Mouse (Mus musculus): ENCODE measurements around the gene Riox1. TPM values are rescaled to one million over a fixed set of nuclear protein-coding genes. Genes with fewer than 3 reads are reported as not detected.
A peak's percentile ranks its signal among the peaks of the same experiment; 100 is the strongest.
"Not testable (repeated sequence)": the region's sequence is repeated elsewhere in the genome, so short reads cannot be mapped to it uniquely, and the experiment has no call there.

Gene Riox1
- total RNA-seq, 2 experiments from 2014 or later: 18.0 to 20.1 TPM

- DNase-seq (ENCODE audit: low spot score in 2 of 2): no peak
Observed at GRCm38 (mm10) chr12:83949043-83949442, 1.4 kb upstream of the Riox1 start.

- no peak for DNase-seq (ENCODE audit: low spot score in 2 of 2)
Observed at GRCm38 (mm10) chr12:83949776-83950492, 474 bp upstream of the Riox1 start.

- peak; percentile 63 to 66 for DNase-seq (ENCODE audit: low spot score in 2 of 2)
Observed at GRCm38 (mm10) chr12:83950840-83951701, 663 bp downstream of the Riox1 start.

- DNase-seq (ENCODE audit: low spot score in 2 of 2): no peak
Observed at GRCm38 (mm10) chr12:83951711-83952575, 1.5 kb downstream of the Riox1 start.

- DNase-seq (ENCODE audit: low spot score in 2 of 2): no peak
Observed at GRCm38 (mm10) chr12:83958278-83958677, 7.9 kb downstream of the Riox1 start.

- no peak for DNase-seq (ENCODE audit: low spot score in 2 of 2)
Observed at GRCm38 (mm10) chr12:83965235-83965634, 14.8 kb downstream of the Riox1 start.

- DNase-seq (ENCODE audit: low spot score in 2 of 2): peak; percentile 19 to 41
Observed at GRCm38 (mm10) chr12:83972117-83972516, 21.7 kb downstream of the Riox1 start.

GRCm38 (mm10) chr12:83978862-83979261 lies 28.5 kb downstream of the Riox1 start:
- DNase-seq (ENCODE audit: low spot score in 2 of 2): no peak

- DNase-seq (ENCODE audit: low spot score in 2 of 2): no peak
Observed at GRCm38 (mm10) chr12:83981615-83982014, 31.2 kb downstream of the Riox1 start.

- no peak for DNase-seq (ENCODE audit: low spot score in 2 of 2)
Observed at GRCm38 (mm10) chr12:83984752-83985151, 34.3 kb downstream of the Riox1 start, which contains the start of gene Heatr4. Heatr4 (minus strand) TSS chr12:83984852.

- no peak for DNase-seq (ENCODE audit: low spot score in 2 of 2)
Observed at GRCm38 (mm10) chr12:83987242-83987582, 36.8 kb downstream of the Riox1 start.

GRCm38 (mm10) chr12:83987583-83988441 lies 37.4 kb downstream of the Riox1 start, which contains the start of gene Acot2:
Acot2 (plus strand) TSS chr12:83987861.
- DNase-seq (ENCODE audit: low spot score in 2 of 2): peak; percentile 67 to 75

GRCm38 (mm10) chr12:83988483-83988882 lies 38.1 kb downstream of the Riox1 start:
- DNase-seq (ENCODE audit: low spot score in 2 of 2): no peak

GRCm38 (mm10) chr12:83989378-83989777 lies 39.0 kb downstream of the Riox1 start:
- no peak for DNase-seq (ENCODE audit: low spot score in 2 of 2)

GRCm38 (mm10) chr12:83997221-83997620 lies 46.8 kb downstream of the Riox1 start:
- no peak for DNase-seq (ENCODE audit: low spot score in 2 of 2)

- DNase-seq (ENCODE audit: low spot score in 2 of 2): no peak
Observed at GRCm38 (mm10) chr12:83998341-83999107, 48.1 kb downstream of the Riox1 start.

GRCm38 (mm10) chr12:83999237-83999636 lies 48.8 kb downstream of the Riox1 start:
- not testable (repeated sequence) for DNase-seq (ENCODE audit: low spot score in 2 of 2)

GRCm38 (mm10) chr12:84000418-84000817 lies 50.0 kb downstream of the Riox1 start:
- no peak for DNase-seq (ENCODE audit: low spot score in 2 of 2)
